Mouse (Mus musculus): ENCODE data around the gene Ppp1r13l. TPM values are rescaled to one million over a fixed set of nuclear protein-coding genes. Genes with fewer than 3 reads are reported as not detected.

Ppp1r13l gene
- polyA plus RNA-seq, 1 experiment from 2014 or later: 4.8 TPM

MicroRNA genes within 50 kb of the gene (microRNA counts, 519-probe panel; counts per million panel counts)
- not detected for microRNA mmu-miR-343

Small RNA genes lying within 50 kb of the gene (microRNA-seq; reads per million reads assigned to microRNA genes)
- gene Mir343: not detected

Other genes with a start within 250 kb of the Ppp1r13l start
- gene Gm4969, start 241.4 kb upstream of the Ppp1r13l start, polyA plus RNA-seq (2016; fragmentation: Nextera tagmentation; extraction: Ambion mirVana): 1.1 and 1.8 TPM in 2 replicates
- gene Fbxo46, start 239.9 kb upstream of the Ppp1r13l start, polyA plus RNA-seq (2016; fragmentation: Nextera tagmentation; extraction: Ambion mirVana): 18.4 and 23.1 TPM in 2 replicates
- 14.4 and 14.7 TPM in 2 replicates for gene Qpctl, start 210.5 kb upstream of the Ppp1r13l start, polyA plus RNA-seq (2016; fragmentation: Nextera tagmentation; extraction: Ambion mirVana)
- gene Snrpd2, start 210.0 kb upstream of the Ppp1r13l start, polyA plus RNA-seq (2016; fragmentation: Nextera tagmentation; extraction: Ambion mirVana): 148 and 153 TPM in 2 replicates
- gene Gipr, start 193.6 kb upstream of the Ppp1r13l start, polyA plus RNA-seq (2016; fragmentation: Nextera tagmentation; extraction: Ambion mirVana): 1.1 and 1.3 TPM in 2 replicates
- gene Eml2, start 183.3 kb upstream of the Ppp1r13l start, polyA plus RNA-seq (2016; fragmentation: Nextera tagmentation; extraction: Ambion mirVana): 5.8 and 6.5 TPM in 2 replicates
- 1.6 and 1.7 TPM in 2 replicates for gene Gpr4, start 147.2 kb upstream of the Ppp1r13l start, polyA plus RNA-seq (2016; fragmentation: Nextera tagmentation; extraction: Ambion mirVana)
- gene Opa3, start 131.4 kb upstream of the Ppp1r13l start, polyA plus RNA-seq (2016; fragmentation: Nextera tagmentation; extraction: Ambion mirVana): 45.5 and 48.3 TPM in 2 replicates
- gene Vasp, start 87.9 kb upstream of the Ppp1r13l start, polyA plus RNA-seq (2016; fragmentation: Nextera tagmentation; extraction: Ambion mirVana): 42.4 and 43.0 TPM in 2 replicates
- 0.19 TPM in 1 of 2 replicates, not detected in the other for gene Ppm1n, start 79.7 kb upstream of the Ppp1r13l start, polyA plus RNA-seq (2016; fragmentation: Nextera tagmentation; extraction: Ambion mirVana)
- gene Rtn2, start 77.1 kb upstream of the Ppp1r13l start, polyA plus RNA-seq (2016; fragmentation: Nextera tagmentation; extraction: Ambion mirVana): 70.3 and 74.1 TPM in 2 replicates
- gene Fosb, start 49.7 kb upstream of the Ppp1r13l start, polyA plus RNA-seq (2016; fragmentation: Nextera tagmentation; extraction: Ambion mirVana): 0.24 TPM in 1 of 2 replicates, not detected in the other
- 89.7 and 100 TPM in 2 replicates for gene Ercc1, start 15.0 kb upstream of the Ppp1r13l start, polyA plus RNA-seq (2016; fragmentation: Nextera tagmentation; extraction: Ambion mirVana)
- 24.7 and 24.8 TPM in 2 replicates for gene Cd3eap, start 266 bp upstream of the Ppp1r13l start, polyA plus RNA-seq (2016; fragmentation: Nextera tagmentation; extraction: Ambion mirVana)
- 23.3 and 23.7 TPM in 2 replicates for gene Ercc2, start 22.3 kb downstream of the Ppp1r13l start, polyA plus RNA-seq (2016; fragmentation: Nextera tagmentation; extraction: Ambion mirVana)
- 2.8 and 5.4 TPM in 2 replicates for gene Klc3, start 44.4 kb downstream of the Ppp1r13l start, polyA plus RNA-seq (2016; fragmentation: Nextera tagmentation; extraction: Ambion mirVana)
- not detected in 2 replicates for gene Ckm, start 45.0 kb downstream of the Ppp1r13l start, polyA plus RNA-seq (2016; fragmentation: Nextera tagmentation; extraction: Ambion mirVana)
- 14.0 and 14.3 TPM in 2 replicates for gene Mark4, start 99.1 kb downstream of the Ppp1r13l start, polyA plus RNA-seq (2016; fragmentation: Nextera tagmentation; extraction: Ambion mirVana)
- gene Exoc3l2, start 103.6 kb downstream of the Ppp1r13l start, polyA plus RNA-seq (2016; fragmentation: Nextera tagmentation; extraction: Ambion mirVana): 0.51 and 0.69 TPM in 2 replicates
- gene Bloc1s3, start 148.6 kb downstream of the Ppp1r13l start, polyA plus RNA-seq (2016; fragmentation: Nextera tagmentation; extraction: Ambion mirVana): 3.5 and 3.9 TPM in 2 replicates
- 43.6 and 47.5 TPM in 2 replicates for gene Trappc6a, start 148.6 kb downstream of the Ppp1r13l start, polyA plus RNA-seq (2016; fragmentation: Nextera tagmentation; extraction: Ambion mirVana)
- gene Nkpd1, start 158.1 kb downstream of the Ppp1r13l start, polyA plus RNA-seq (2016; fragmentation: Nextera tagmentation; extraction: Ambion mirVana): 0.17 TPM in 1 of 2 replicates, not detected in the other
- gene Ppp1r37, start 203.3 kb downstream of the Ppp1r13l start, polyA plus RNA-seq (2016; fragmentation: Nextera tagmentation; extraction: Ambion mirVana): 34.9 and 35.4 TPM in 2 replicates
- 0.18 and 0.34 TPM in 2 replicates for gene Zfp296, start 217.5 kb downstream of the Ppp1r13l start, polyA plus RNA-seq (2016; fragmentation: Nextera tagmentation; extraction: Ambion mirVana)
- 120 and 125 TPM in 2 replicates for gene Gemin7, start 217.8 kb downstream of the Ppp1r13l start, polyA plus RNA-seq (2016; fragmentation: Nextera tagmentation; extraction: Ambion mirVana)
- 66.3 and 67.6 TPM in 2 replicates for gene Clasrp, start 244.7 kb downstream of the Ppp1r13l start, polyA plus RNA-seq (2016; fragmentation: Nextera tagmentation; extraction: Ambion mirVana)